Mouse (Mus musculus) testis, adult 2 months (tissue): Measurements from ENCODE around the gene Xylb. TPM values are rescaled to one million over a fixed set of nuclear protein-coding genes. Genes with fewer than 3 reads are reported as not detected.
A peak's percentile ranks its signal among the peaks of the same experiment; 100 is the strongest.

Source experiments
- H3K27ac ChIP-seq: fragments of 200-500 bp; 2 replicates; pipeline ENCODE4 v1.5.1; 2012; ENCODE audit warnings: low read depth, low read length; ENCODE audit not compliant: control insufficient read depth, insufficient read depth
- H3K27me3 ChIP-seq: fragments of 200-500 bp; 2 replicates; pipeline ENCODE4 v1.6.1; 2012; ENCODE audit warnings: mild to moderate bottlenecking, low read length, moderate library complexity; ENCODE audit not compliant: control insufficient read depth, insufficient read depth
- H3K36me3 ChIP-seq: fragments of 200-500 bp; 2 replicates; pipeline ENCODE4 v1.6.1; 2012; ENCODE audit warnings: mild to moderate bottlenecking, low read length; ENCODE audit not compliant: control insufficient read depth, insufficient read depth
- H3K4me1 ChIP-seq: fragments of 200-500 bp; 2 replicates; pipeline ENCODE4 v1.6.1; 2012; ENCODE audit warnings: low read length; ENCODE audit not compliant: control insufficient read depth, insufficient read depth
- H3K4me3 ChIP-seq: fragments of 200-500 bp; 2 replicates; pipeline ENCODE4 v1.5.1; 2012; ENCODE audit warnings: low read depth, mild to moderate bottlenecking, low read length, moderate library complexity, mixed read lengths; ENCODE audit not compliant: control insufficient read depth
- CTCF ChIP-seq: fragments of 200-500 bp; IDR thresholded peaks from 2 replicates; pipeline ENCODE4 v1.5.1; 2012; ENCODE audit warnings: low read depth, mild to moderate bottlenecking, inconsistent platforms, low read length, moderate library complexity; ENCODE audit not compliant: control insufficient read depth, insufficient read depth, insufficient replicate concordance
- POLR2A ChIP-seq: fragments of 200-500 bp; IDR thresholded peaks from 2 replicates; pipeline ENCODE4 v1.6.1; 2012; ENCODE audit warnings: low read depth, mild to moderate bottlenecking, inconsistent platforms, low read length, moderate library complexity; ENCODE audit not compliant: control insufficient read depth
- polyA plus RNA-seq: library from polyadenylated mRNA; depleted of rRNA; stranded (reverse); fragments of >200 nt; gene quantifications from 2 replicates; pipeline ENCODE4 v1.2.3, GENCODE M21; 2012

Gene Xylb
- polyA plus RNA-seq, 1 experiment = 6.9 TPM

DNA sequence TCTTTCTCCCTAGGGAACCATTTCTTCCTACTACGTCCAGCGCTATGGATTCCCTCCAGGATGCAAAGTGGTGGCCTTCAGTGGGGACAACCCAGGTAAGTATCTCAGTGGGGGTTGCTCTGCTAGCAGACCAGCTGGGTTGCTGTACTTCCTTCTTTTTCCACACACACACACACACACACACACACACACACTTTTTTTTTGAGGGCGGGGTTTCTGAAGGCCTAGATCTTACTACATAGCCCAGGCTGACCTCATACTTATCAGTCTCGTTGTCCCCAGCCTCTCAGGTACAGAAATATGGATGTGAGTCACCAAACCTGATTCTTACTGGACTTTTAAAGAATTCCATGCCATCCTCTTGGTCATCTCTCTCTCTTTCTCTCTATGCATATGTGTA lies 21.1 kb downstream of the Xylb start:
- Histone ChIP-seq H3K27me3 (no peaks in the 10 kb centered on the region), H3K4me1 (no peaks in the 10 kb centered on the region), H3K27ac (no peak overlapping the region), H3K4me3 (no peak overlapping the region), H3K36me3 (no peaks in the 10 kb centered on the region)
- TF ChIP-seq POLR2A (no peak), CTCF (no peak)

DNA sequence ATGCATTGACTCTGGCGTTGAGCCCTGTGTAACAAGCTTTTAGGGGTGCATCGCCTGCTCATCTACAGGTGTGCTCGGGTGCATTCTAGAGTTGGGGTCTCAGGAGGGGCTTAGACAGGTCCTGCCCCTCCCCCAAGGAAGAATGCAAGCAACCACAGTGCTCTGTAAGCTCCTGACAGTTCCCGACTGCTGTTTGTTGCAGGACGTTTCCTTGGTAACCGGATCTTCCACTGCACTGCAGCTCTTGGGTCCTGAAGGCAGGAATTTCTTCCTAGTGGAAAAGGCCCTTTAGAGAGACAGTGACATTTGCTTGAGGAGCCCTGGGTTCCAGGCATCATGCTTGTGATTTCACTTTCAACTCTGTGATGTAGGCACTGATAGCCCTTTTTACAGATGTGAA lies 25.4 kb downstream of the Xylb start:
- Histone ChIP-seq H3K4me3 (no peak overlapping the region), H3K36me3 (no peaks in the 10 kb centered on the region), H3K27ac (no peak overlapping the region), H3K4me1 (no peaks in the 10 kb centered on the region), H3K27me3 (no peaks in the 10 kb centered on the region)
- TF ChIP-seq CTCF (no peak), POLR2A (no peak)

GRCm38 (mm10) chr9:119388956-119389355 lies 31.8 kb downstream of the Xylb start:
- Histone ChIP-seq H3K36me3 (no peaks in the 10 kb centered on the region), H3K4me3 (no peak overlapping the region), H3K27me3 (no peaks in the 10 kb centered on the region), H3K27ac (no peak overlapping the region), H3K4me1 (no peaks in the 10 kb centered on the region)
- TF ChIP-seq CTCF = no peak

GRCm38 (mm10) chr9:119390214-119390613 lies 33.0 kb downstream of the Xylb start:
- Histone ChIP-seq H3K4me3 (no peak overlapping the region), H3K36me3 (no peaks in the 10 kb centered on the region), H3K4me1 (no peaks in the 10 kb centered on the region), H3K27ac (no peak overlapping the region), H3K27me3 (no peaks in the 10 kb centered on the region)
- no peak for TF ChIP-seq POLR2A
- no peak for TF ChIP-seq CTCF

DNA sequence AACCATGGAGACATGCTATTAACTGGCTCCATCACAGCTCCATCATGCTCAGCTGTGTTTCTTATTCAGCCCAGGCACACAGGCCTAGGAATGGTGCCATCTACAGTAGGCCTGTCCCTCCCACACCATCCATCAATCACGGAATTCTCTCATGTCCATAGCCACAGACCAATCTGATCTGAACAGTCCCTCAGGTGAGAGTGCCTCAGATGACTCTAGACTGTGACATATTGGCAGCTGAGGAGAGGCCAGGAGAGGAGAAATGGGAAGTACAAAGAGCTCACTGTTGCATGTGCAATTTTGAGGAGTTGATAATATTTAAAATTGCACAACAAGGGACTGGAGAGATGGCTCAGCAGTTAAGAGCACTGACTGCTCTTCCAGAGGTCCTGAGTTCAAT lies 37.6 kb downstream of the Xylb start:
- TF ChIP-seq POLR2A (no peak), CTCF (no peak)
- H3K4me3 ChIP-seq = no peak overlapping the region
- no peaks in the 10 kb centered on the region for H3K36me3 ChIP-seq

DNA sequence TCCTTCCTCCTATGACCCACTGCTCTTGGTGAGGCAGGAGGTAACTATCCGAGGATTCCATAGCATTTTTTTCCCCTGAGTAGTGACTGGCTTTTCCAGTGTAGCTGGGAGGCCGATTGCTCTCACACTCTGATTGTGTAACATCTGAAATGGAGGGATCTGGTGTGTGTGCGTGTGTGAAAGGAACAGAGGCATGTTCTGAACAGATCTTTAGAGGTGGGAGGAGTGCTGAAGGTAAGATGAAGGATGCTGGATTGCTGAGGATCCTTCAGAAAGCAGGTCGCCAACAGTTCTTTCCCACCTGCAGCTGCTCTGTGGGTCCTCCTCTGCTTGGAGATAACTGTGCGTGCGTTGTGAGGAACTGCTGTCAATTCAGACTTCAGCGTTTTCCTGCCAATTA lies 44.2 kb downstream of the Xylb start:
- peak overlapping the region; percentile 81 for H3K4me3 ChIP-seq
- peaks cover 13% of the 10 kb centered on the region for H3K4me1 ChIP-seq
- H3K27ac ChIP-seq = no peak overlapping the region

More for the DNA sequence above, 37.6 kb downstream of the Xylb start:
- Histone ChIP-seq H3K27ac (no peak overlapping the region), H3K27me3 (no peaks in the 10 kb centered on the region), H3K4me1 (no peaks in the 10 kb centered on the region)

GRCm38 (mm10) chr9:119401801-119402214 lies 44.6 kb downstream of the Xylb start, which contains the start of gene Acvr2b:
Acvr2b (plus strand) TSS chr9:119402118.
- Histone ChIP-seq H3K27me3 (no peaks in the 10 kb centered on the region), H3K36me3 (no peaks in the 10 kb centered on the region), H3K4me1 (peaks cover 13% of the 10 kb centered on the region), H3K27ac (peak within 1 kb of the TSS; percentile 73), H3K4me3 (peak within 1 kb of the TSS; percentile 81)
- TF ChIP-seq POLR2A (no peak), CTCF (no peak; the same call in 1 of the 2 replicates)

More for the DNA sequence above, 44.2 kb downstream of the Xylb start:
- Histone ChIP-seq H3K27me3 (no peaks in the 10 kb centered on the region), H3K36me3 (no peaks in the 10 kb centered on the region)
- no peak for TF ChIP-seq CTCF
- no peak for TF ChIP-seq POLR2A
